Comparison of ENCODE assay signal across 20 mouse cellular contexts in genomic region chr7:93510636-93511035, GRCm38 (mm10).
DNase-seq lines count a peak whose midpoint lies in the region; ATAC-seq and TF ChIP-seq lines count a peak whose summit lies in the region.
"Had no signal": no experiment of that assay in that cellular context is flagged by ENCODE, and none has a peak within 500 bp of the region (broad histone marks: within the 10 kb centered on the region; RNA-seq: fewer than 3 reads in every experiment).

No protein-coding gene starts in this region.

- no peak overlapping the region for H3K9ac ChIP-seq in forebrain, postnatal 0 days
- H3K9ac ChIP-seq in forebrain, embryonic 16.5 days (replicated peaks; ENCODE audit: low read depth, low read length) = no peak overlapping the region
- H3K9ac ChIP-seq: embryonic facial prominence, embryonic 15.5 days; hindbrain, embryonic 15.5 days; liver, embryonic 14.5 days; neural tube, embryonic 15.5 days had no signal

- no peak overlapping the region for H3K4me3 ChIP-seq in forebrain, postnatal 0 days (ENCODE audit: low read depth, low read length)
- H3K4me3 ChIP-seq in forebrain, embryonic 16.5 days (replicated peaks; ENCODE audit: low read length) = no peak overlapping the region
- H3K4me3 ChIP-seq: embryonic facial prominence, embryonic 15.5 days; hindbrain, embryonic 15.5 days; midbrain, embryonic 10.5 days; neural tube, embryonic 15.5 days had no signal

- no peak for TF ChIP-seq CTCF in forebrain, postnatal 0 days (IDR thresholded peaks at IDR 0.05; ENCODE audit: low read depth)
- TF ChIP-seq CTCF in brain, embryonic 14.5 days (IDR thresholded peaks at IDR 0.05; ENCODE audit: borderline replicate concordance, extremely low read depth, insufficient read depth, insufficient read length) = no peak

- TF ChIP-seq POLR2A in brain, embryonic 14.5 days (IDR thresholded peaks at IDR 0.05; ENCODE audit: borderline replicate concordance, extremely low read depth, insufficient read depth, insufficient read length, poor library complexity, severe bottlenecking) = no peak

- no peaks in the 10 kb centered on the region for H3K36me3 ChIP-seq in forebrain, postnatal 0 days (ENCODE audit: insufficient read depth)
- H3K36me3 ChIP-seq in forebrain, embryonic 16.5 days (ENCODE audit: control insufficient read depth, insufficient read depth) = no peaks in the 10 kb centered on the region
- H3K36me3 ChIP-seq: embryonic facial prominence, embryonic 15.5 days; hindbrain, embryonic 15.5 days; midbrain, embryonic 10.5 days; neural tube, embryonic 15.5 days had no signal

- no peaks in the 10 kb centered on the region for H3K9me3 ChIP-seq in forebrain, postnatal 0 days (ENCODE audit: low read length)
- no peaks in the 10 kb centered on the region for H3K9me3 ChIP-seq in forebrain, embryonic 16.5 days (ENCODE audit: control insufficient read depth, low read length)
- H3K9me3 ChIP-seq: embryonic facial prominence, embryonic 15.5 days; hindbrain, embryonic 15.5 days; midbrain, embryonic 10.5 days; neural tube, embryonic 15.5 days had no signal

- H3K4me1 ChIP-seq in forebrain, postnatal 0 days (ENCODE audit: insufficient read depth) = no peaks in the 10 kb centered on the region
- H3K4me1 ChIP-seq in forebrain, embryonic 16.5 days (replicated peaks; ENCODE audit: control insufficient read depth, insufficient read depth, low read length) = no peaks in the 10 kb centered on the region
- H3K4me1 ChIP-seq: embryonic facial prominence, embryonic 15.5 days; hindbrain, embryonic 15.5 days; midbrain, embryonic 10.5 days; neural tube, embryonic 15.5 days had no signal

- no peak overlapping the region for H3K27ac ChIP-seq in forebrain, postnatal 0 days (ENCODE audit: low read depth, low read length)
- H3K27ac ChIP-seq in forebrain, embryonic 16.5 days (ENCODE audit: low read length) = no peak overlapping the region
- H3K27ac ChIP-seq: embryonic facial prominence, embryonic 15.5 days; hindbrain, embryonic 15.5 days; liver, embryonic 14.5 days; midbrain, embryonic 10.5 days; neural tube, embryonic 15.5 days had no signal

- H3K4me2 ChIP-seq in forebrain, postnatal 0 days (ENCODE audit: low read depth) = no peak overlapping the region
- no peak overlapping the region for H3K4me2 ChIP-seq in forebrain, embryonic 16.5 days (ENCODE audit: low read length)
- H3K4me2 ChIP-seq: embryonic facial prominence, embryonic 15.5 days; hindbrain, embryonic 15.5 days; neural tube, embryonic 15.5 days had no signal

- 66% methylated on average over 2 of the region's 2 CpGs for WGBS in forebrain, postnatal 0 days
- WGBS in forebrain, embryonic 16.5 days = 73% methylated on average over 2 of the region's 2 CpGs

- no peaks in the 10 kb centered on the region for H3K27me3 ChIP-seq in forebrain, postnatal 0 days (ENCODE audit: insufficient read depth, low read length)
- H3K27me3 ChIP-seq in forebrain, embryonic 16.5 days (replicated peaks; ENCODE audit: control insufficient read depth, insufficient read depth, low read length) = no peaks in the 10 kb centered on the region
- H3K27me3 ChIP-seq: embryonic facial prominence, embryonic 15.5 days; hindbrain, embryonic 15.5 days; neural tube, embryonic 15.5 days had no signal

- ATAC-seq in forebrain, postnatal 0 days = peak; percentile 65
- ATAC-seq in forebrain, embryonic 16.5 days = no peak; the same call in 1 of the 2 replicates

- DNase-seq in forebrain, postnatal 0 days = peak; percentile 26
- peak; percentile 25 for DNase-seq in brain, embryonic 14.5 days (ENCODE audit: low read depth)
- DNase-seq in layer of hippocampus, adult 9-11 months = peak; percentile 23
- peak; percentile 17 to 36 for DNase-seq in right cerebral cortex, postnatal 10 days (ENCODE audit: low spot score in 2 of 2)
- DNase-seq in thymus, postnatal 4 days = no peak
- no peak for DNase-seq in kidney, adult 9 months
- no peak for DNase-seq in cerebellum, adult 11 months
- DNase-seq: cerebellum, adult 2 months; gastrocnemius, postnatal 25 days; heart, postnatal 14 days; kidney, adult 11 months; kidney, postnatal 14 days; lung, postnatal 14 days; retina, postnatal 1 day had no signal

Comparison
In these comparisons a context has a peak if more than half of its experiments do, and no peak if none do; other contexts are left out.
1. DNase-seq: peak in forebrain, postnatal 0 days (single experiment), brain, embryonic 14.5 days (single experiment), layer of hippocampus, adult 9-11 months (single experiment) and right cerebral cortex, postnatal 10 days (2 of 2); none in thymus, postnatal 4 days (single experiment), kidney, adult 9 months (single experiment) and cerebellum, adult 11 months (single experiment).